Mouse (Mus musculus): Measurements from ENCODE around the gene Olfr134.
"Not testable (repeated sequence)": the region's sequence is repeated elsewhere in the genome, so short reads cannot be mapped to it uniquely, and the experiment has no call there.

Gene Olfr134

DNA sequence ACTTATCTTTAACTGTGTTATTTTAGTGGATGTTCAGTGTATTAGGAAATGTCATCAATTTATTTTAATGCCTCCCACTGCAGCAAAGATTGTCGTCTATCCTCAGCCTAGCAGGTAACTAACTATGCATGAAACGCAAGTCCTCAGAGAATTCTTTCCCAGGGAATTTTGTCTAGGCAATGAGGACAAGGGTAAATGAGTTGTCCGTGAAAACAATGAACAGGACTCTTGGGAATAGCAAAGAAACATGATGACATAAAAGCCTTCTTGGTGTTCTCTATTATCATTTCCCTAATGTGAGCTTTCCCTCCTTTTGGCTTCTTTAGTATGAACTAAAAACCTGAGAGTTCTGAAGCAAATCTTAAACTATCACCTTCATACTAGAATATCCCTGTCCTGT, at the start of gene Olfr134:
Gene Olfr134 (plus strand): TSS at position 301 of the 400 bp plus-strand sequence.
- DNase-seq = no peak

DNA sequence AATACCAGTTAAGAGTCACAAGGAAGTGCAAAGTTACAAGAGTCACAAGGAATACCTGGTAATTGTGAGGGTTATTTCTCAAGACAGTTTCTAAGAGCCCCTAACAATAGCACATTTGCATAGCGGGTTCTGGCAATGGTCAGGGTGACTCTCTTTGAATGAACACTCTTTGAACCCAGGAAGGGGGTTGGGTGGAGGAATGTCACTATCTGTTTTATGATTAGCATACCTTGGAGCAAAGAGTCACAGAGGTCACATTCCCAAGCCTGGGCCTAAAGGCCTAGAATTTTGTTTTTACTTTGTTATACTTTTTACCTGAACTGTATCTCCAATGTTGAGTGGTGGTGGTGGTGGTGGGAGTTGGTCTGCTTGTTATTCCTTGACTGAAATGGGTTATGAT, 47.0 kb upstream of the Olfr134 start:
- DNase-seq = not testable (repeated sequence)

DNA sequence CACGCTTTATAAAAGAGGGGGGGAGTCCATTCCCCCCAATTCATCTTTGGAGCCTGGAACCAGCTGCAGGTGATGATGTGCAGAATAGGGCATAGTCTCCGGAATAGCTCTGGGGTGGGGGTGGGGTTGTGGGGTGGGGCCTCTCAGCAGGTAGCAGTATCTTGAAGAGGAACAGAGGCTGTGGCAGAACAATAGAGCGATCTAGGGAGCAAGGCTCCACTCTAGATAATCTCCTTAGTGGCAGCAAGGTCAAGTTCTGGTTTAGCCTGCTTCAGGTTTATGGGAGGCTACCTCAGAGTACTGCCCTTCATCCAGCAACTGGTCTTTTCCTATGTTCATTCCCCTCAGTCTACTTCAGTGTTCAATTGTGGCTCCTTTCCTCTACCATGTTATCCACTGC, 45.8 kb upstream of the Olfr134 start:
- DNase-seq = not testable (repeated sequence)

DNA sequence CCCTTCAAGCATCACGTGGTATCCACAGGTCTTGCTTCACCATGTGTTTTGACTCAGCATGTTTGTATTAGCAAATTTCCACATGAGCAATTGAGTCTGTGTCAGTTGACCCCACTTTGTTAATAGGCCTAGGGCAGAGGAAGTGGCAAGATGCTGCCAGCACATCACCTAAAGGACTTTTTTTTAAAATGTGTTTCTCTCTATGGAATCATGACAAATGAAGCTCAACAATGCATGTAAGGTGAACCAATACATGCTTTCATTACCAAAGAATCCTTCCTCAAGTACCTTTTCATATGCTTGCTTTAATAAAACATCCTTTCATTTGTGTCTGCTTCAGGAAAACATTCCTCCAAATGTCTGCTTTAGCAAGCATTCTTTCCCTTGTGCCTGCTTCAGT, 36.8 kb upstream of the Olfr134 start, which contains the start of gene Olfr132:
Gene Olfr132 (minus strand): TSS at position 101 of the 400 bp plus-strand sequence.
- DNase-seq = no peak

DNA sequence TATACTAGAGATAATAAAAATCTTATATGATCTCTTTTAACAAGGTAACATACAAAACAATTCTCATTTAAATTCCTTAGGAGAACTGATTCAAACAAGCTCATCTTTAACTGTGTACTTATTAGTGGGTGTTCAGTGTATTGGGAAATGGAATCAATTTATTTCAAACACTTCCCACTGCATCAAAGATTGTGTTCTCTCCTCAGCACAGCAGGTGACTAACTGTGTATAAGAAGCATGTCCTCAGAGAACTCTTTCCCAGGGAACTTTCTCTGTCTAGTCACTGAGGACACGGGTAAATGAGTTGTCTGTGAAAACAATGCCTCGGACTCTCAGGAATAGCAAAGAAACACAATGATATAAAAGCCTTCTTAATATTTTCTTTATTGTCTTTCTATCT, 26.2 kb upstream of the Olfr134 start, which contains the start of gene Olfr133:
Gene Olfr133 (plus strand): TSS at position 301 of the 400 bp plus-strand sequence.
- DNase-seq = no peak

DNA sequence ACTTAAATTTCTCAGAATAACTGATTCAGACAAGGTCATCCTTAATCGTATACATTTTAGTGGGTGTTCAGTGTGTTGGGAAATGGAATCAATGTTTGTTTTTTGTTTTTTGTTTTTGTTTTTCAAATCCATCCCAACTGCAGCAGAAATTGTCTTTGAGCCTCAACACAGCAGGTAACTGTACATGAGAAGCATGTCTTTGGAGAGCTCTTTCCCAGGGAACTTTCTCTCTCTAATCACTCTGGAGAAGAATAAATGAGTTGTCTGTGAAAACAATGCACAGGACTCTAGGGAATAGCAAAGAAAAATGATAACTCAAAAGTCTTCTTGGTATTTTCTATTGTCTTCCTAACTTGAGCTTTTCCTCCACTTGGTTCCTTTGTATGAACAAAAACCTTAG, 32.8 kb downstream of the Olfr134 start, which contains the start of gene Olfr135:
Gene Olfr135 (plus strand): TSS at position 301 of the 400 bp plus-strand sequence.
- no peak for DNase-seq
